Mouse (Mus musculus): ENCODE results near the gene Reg1.

DNA sequence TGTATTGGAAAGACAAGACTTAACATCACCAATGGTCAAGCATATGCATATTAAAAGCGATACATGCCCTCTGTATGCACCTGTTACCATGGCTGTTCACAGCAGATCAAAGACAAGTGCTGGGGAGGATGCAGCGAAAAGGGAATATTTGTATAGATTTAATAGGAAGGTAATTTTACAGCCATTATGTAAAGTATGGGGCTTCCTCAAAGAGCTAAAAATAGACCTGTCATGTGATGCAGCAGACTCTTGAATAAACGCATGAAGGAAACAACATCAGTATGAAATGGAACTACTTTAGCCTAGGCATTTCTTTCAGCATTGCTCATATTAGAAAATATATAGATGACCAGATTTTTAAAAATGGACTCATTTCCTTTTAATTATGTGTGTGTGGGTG lies 36.9 kb upstream of the Reg1 start:
- TF ChIP-seq POLR2A (IDR thresholded peaks at IDR 0.05; ENCODE audit: insufficient read depth, low read depth, low read length), result no peak
- TF ChIP-seq CTCF (IDR thresholded peaks at IDR 0.05; ENCODE audit: insufficient read depth, low read depth, low read length), result no peak
